Mouse (Mus musculus): ENCODE data around the gene Ripor3. TPM values are rescaled to one million over a fixed set of nuclear protein-coding genes. Genes with fewer than 3 reads are reported as not detected.
"Not testable (repeated sequence)": the region's sequence is repeated elsewhere in the genome, so short reads cannot be mapped to it uniquely, and the experiment has no call there.

Gene Ripor3
- 1.4 TPM in 2 replicates for polyA plus RNA-seq (2015; fragmentation: Nextera tagmentation; extraction: Ambion mirVana)

DNA sequence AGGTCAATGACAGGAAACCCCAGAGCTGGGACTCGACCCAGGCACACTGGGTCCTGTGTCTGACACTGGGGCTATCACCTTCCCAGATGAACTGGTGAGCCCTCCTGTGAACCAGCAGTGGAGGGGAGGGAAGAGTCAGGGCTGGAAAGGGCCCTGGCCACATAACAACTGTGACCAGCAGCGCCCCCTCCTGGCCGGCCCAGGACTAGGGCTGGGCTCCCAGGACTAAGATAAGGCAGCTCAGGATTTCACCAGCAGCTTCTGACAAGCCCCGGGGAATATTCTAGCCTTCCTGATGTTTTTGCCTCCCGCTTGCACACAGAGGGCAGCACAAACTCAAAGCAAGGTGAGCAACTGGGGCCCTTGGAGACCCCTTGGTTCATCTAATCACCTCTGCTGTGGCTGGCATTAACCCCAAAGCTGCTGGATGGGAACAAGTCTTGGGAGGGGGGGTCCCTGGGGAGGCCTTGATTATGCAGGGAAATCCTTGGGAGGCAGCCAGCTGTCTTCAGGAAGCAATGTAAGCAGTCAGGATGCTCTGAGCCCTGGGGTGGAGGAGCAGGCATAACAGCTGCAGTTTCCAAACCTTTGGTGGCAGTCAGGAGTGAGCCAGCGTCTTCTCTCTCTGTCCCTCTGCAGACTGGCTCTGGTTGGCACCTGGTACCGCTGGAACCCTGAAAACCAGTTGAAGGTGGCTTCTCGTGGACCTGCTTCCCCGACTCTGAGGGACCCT, at the start of gene Ripor3:
Gene Ripor3 (minus strand): TSS at position 683 of the 733 bp plus-strand sequence.
- Histone ChIP-seq H3K36me3 (replicated peaks; ENCODE audit: insufficient read depth, low read length) (no peaks in the 10 kb centered on the region), H3K4me2 (ENCODE audit: low read depth, low read length) (no peak within 1 kb of the TSS), H3K4me1 (ENCODE audit: insufficient read depth) (peaks cover 13% of the 10 kb centered on the region; the same call in 1 of the 2 replicates), H3K9me3 (ENCODE audit: low read length) (no peaks in the 10 kb centered on the region), H3K27ac (ENCODE audit: low read depth) (no peak within 1 kb of the TSS), H3K27me3 (ENCODE audit: insufficient read depth, low read length) (no peaks in the 10 kb centered on the region), H3K4me3 (ENCODE audit: low read depth, low read length) (no peak within 1 kb of the TSS), H3K9ac (replicated peaks) (no peak within 1 kb of the TSS)
- TF ChIP-seq EP300 (IDR thresholded peaks at IDR 0.05; ENCODE audit: low read depth) (no peak), CTCF (IDR thresholded peaks at IDR 0.05; ENCODE audit: low read depth) (peak; percentile 81)
- peak; percentile 74 for ATAC-seq
- DNase-seq = peak; percentile 87
- 34% methylated on average over 9 of the region's 9 CpGs for WGBS (ENCODE audit: insufficient replicate concordance)

DNA sequence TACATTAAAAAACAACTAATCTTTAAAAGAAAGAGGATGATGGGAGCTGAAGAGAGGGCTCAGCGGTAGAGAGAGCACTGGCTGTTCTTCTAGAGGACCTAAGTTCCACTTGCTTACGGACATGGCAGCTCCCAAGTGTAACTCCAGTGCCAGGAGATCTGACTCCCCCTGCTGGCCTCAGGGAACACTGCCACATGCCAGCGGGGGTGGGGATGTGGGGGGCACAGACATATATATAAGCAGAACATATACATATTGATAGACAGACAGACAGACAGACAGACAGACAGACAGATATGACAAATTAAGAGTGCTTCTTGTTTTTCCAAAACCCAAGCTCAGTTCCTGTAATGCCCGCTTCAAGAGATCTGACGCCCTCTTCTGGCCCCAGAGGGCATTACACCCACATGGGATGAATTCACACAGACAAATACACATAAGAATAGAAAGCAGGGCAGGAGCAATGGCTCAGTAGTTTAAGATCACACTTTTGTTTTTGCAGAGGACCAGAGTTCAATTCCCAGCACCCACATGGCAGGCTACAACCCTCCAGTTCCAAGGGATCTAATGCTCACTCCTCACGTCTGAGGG, 48.9 kb upstream of the Ripor3 start:
- H3K9me3 ChIP-seq (ENCODE audit: low read length) = no peaks in the 10 kb centered on the region
- H3K36me3 ChIP-seq (replicated peaks; ENCODE audit: insufficient read depth, low read length) = no peaks in the 10 kb centered on the region
- H3K4me2 ChIP-seq (ENCODE audit: low read depth, low read length) = no peak overlapping the region
- ATAC-seq = no peak
- no peak for DNase-seq
- no peak overlapping the region for H3K9ac ChIP-seq (replicated peaks)
- TF ChIP-seq EP300 (IDR thresholded peaks at IDR 0.05; ENCODE audit: low read depth) = no peak
- TF ChIP-seq CTCF (IDR thresholded peaks at IDR 0.05; ENCODE audit: low read depth) = peak; percentile 39; the same call in 1 of the 2 replicates
- H3K4me1 ChIP-seq (ENCODE audit: insufficient read depth) = no peaks in the 10 kb centered on the region
- 79% methylated on average over 6 of the region's 6 CpGs for WGBS (ENCODE audit: insufficient replicate concordance)
- no peak overlapping the region for H3K27ac ChIP-seq (ENCODE audit: low read depth)
- no peaks in the 10 kb centered on the region for H3K27me3 ChIP-seq (ENCODE audit: insufficient read depth, low read length)
- no peak overlapping the region for H3K4me3 ChIP-seq (ENCODE audit: low read depth, low read length)

- no peak overlapping the region for H3K4me2 ChIP-seq (ENCODE audit: low read depth, low read length)
- no peaks in the 10 kb centered on the region for H3K4me1 ChIP-seq (ENCODE audit: insufficient read depth)
- H3K27ac ChIP-seq (ENCODE audit: low read depth) = no peak overlapping the region
- TF ChIP-seq EP300 (IDR thresholded peaks at IDR 0.05; ENCODE audit: low read depth) = no peak
- H3K36me3 ChIP-seq (replicated peaks; ENCODE audit: insufficient read depth, low read length) = no peaks in the 10 kb centered on the region
- DNase-seq = no peak
- H3K9ac ChIP-seq (replicated peaks) = no peak overlapping the region
- no peaks in the 10 kb centered on the region for H3K9me3 ChIP-seq (ENCODE audit: low read length)
- peak; percentile 76 for ATAC-seq
- H3K4me3 ChIP-seq (ENCODE audit: low read depth, low read length) = no peak overlapping the region
- 43% methylated on average over 13 of the region's 13 CpGs for WGBS (ENCODE audit: insufficient replicate concordance)
- no peaks in the 10 kb centered on the region for H3K27me3 ChIP-seq (ENCODE audit: insufficient read depth, low read length)
These were observed 48.2 kb upstream of the Ripor3 start for GRCm38 (mm10) chr2:168058488-168059199.

DNA sequence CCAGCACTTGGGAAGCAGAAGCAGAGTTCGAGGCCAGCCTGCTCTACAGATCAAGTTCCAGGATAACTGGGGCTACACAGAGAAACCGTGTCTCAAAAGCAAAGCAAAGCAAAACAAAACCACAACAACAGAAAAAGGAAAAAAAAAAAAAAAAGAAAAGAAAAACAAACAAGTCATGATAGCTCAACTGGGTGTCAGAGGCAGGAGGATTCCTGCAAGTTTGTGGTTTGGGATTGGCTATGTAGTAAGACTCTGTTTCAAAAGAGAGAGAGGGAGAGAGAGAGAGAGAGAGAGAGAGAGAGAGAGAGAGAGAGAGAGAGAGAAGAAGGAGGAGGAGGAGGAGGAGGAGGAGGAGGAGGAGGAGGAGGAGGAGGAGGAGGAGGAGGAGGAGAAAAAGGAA, 47.5 kb upstream of the Ripor3 start:
- not testable (repeated sequence) for H3K27ac ChIP-seq (ENCODE audit: low read depth); DNase-seq; H3K9me3 ChIP-seq (ENCODE audit: low read length); H3K4me2 ChIP-seq (ENCODE audit: low read depth, low read length); H3K9ac ChIP-seq (replicated peaks); H3K4me1 ChIP-seq (ENCODE audit: insufficient read depth); ATAC-seq; H3K27me3 ChIP-seq (ENCODE audit: insufficient read depth, low read length); H3K36me3 ChIP-seq (replicated peaks; ENCODE audit: insufficient read depth, low read length); H3K4me3 ChIP-seq (ENCODE audit: low read depth, low read length)
- WGBS (ENCODE audit: insufficient replicate concordance) = 55% methylated on average over 2 of the region's 2 CpGs

DNA sequence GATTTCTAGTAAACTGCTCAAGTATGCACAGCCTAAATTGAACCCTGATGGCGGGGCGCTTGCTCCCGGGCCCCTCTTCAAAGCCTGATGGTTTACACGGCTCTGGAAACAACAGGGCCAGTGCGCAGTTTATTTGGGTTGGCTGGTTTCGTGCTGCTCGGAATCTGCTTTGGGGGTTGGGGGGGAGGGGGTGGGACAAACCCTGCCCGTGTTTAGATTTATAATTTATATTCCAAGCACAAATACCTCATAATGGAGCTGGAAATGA, 46.2 kb upstream of the Ripor3 start:
- no peak overlapping the region for H3K4me3 ChIP-seq (ENCODE audit: low read depth, low read length)
- 68% methylated on average over 8 of the region's 8 CpGs for WGBS (ENCODE audit: insufficient replicate concordance)
- no peaks in the 10 kb centered on the region for H3K36me3 ChIP-seq (replicated peaks; ENCODE audit: insufficient read depth, low read length)
- TF ChIP-seq EP300 (IDR thresholded peaks at IDR 0.05; ENCODE audit: low read depth) (no peak), CTCF (IDR thresholded peaks at IDR 0.05; ENCODE audit: low read depth) (no peak)
- DNase-seq (no peak), ATAC-seq (no peak)
- no peak overlapping the region for H3K9ac ChIP-seq (replicated peaks)
- H3K4me2 ChIP-seq (ENCODE audit: low read depth, low read length) = no peak overlapping the region
- no peaks in the 10 kb centered on the region for H3K4me1 ChIP-seq (ENCODE audit: insufficient read depth)
- no peaks in the 10 kb centered on the region for H3K27me3 ChIP-seq (ENCODE audit: insufficient read depth, low read length)
- H3K27ac ChIP-seq (ENCODE audit: low read depth) = no peak overlapping the region
- H3K9me3 ChIP-seq (ENCODE audit: low read length) = no peaks in the 10 kb centered on the region

- H3K36me3 ChIP-seq (replicated peaks; ENCODE audit: insufficient read depth, low read length) = no peaks in the 10 kb centered on the region
- H3K27me3 ChIP-seq (ENCODE audit: insufficient read depth, low read length) = no peaks in the 10 kb centered on the region
- ATAC-seq (no peak), DNase-seq (no peak)
- TF ChIP-seq CTCF (IDR thresholded peaks at IDR 0.05; ENCODE audit: low read depth) = no peak
- no peak for TF ChIP-seq EP300 (IDR thresholded peaks at IDR 0.05; ENCODE audit: low read depth)
- 49% methylated on average over 14 of the region's 14 CpGs for WGBS (ENCODE audit: insufficient replicate concordance)
- H3K4me3 ChIP-seq (ENCODE audit: low read depth, low read length) = no peak overlapping the region
- H3K4me1 ChIP-seq (ENCODE audit: insufficient read depth) = no peaks in the 10 kb centered on the region
- H3K9me3 ChIP-seq (ENCODE audit: low read length) = no peaks in the 10 kb centered on the region
- H3K27ac ChIP-seq (ENCODE audit: low read depth) = no peak overlapping the region
- H3K9ac ChIP-seq (replicated peaks) = no peak overlapping the region
- H3K4me2 ChIP-seq (ENCODE audit: low read depth, low read length) = no peak overlapping the region
These were observed 45.7 kb upstream of the Ripor3 start for GRCm38 (mm10) chr2:168055910-168056665.
